Mouse (Mus musculus): ENCODE results near the gene Cdk6. TPM values are rescaled to one million over a fixed set of nuclear protein-coding genes. Genes with fewer than 3 reads are reported as not detected.
A peak's percentile ranks its signal among the peaks of the same experiment; 100 is the strongest.

The Cdk6 gene
- total and polyA plus RNA-seq, 3 experiments, result 79.0 to 318 (median 197) TPM

GRCm38 (mm10) chr5:3405102-3405501 lies 63.8 kb downstream of the Cdk6 start:
- no peak for TF ChIP-seq ZMIZ1 (IDR thresholded peaks at IDR 0.05; ENCODE audit: low read depth, low read length)
- TF ChIP-seq NRF1 (IDR thresholded peaks at IDR 0.05; ENCODE audit: insufficient read depth, low read depth, low read length, poor library complexity, severe bottlenecking), result no peak
- TF ChIP-seq POLR2AphosphoS2 (IDR thresholded peaks at IDR 0.05; ENCODE audit: low read length), result 0 out of 2 replicates have a peak, but pooled peaks have one; percentile 27
- DNase-seq (ENCODE audit: low read depth, low spot score), result no peak
- no peak overlapping the region for H3K4me3 ChIP-seq (ENCODE audit: control insufficient read depth in 1 of 2, insufficient read depth in 1 of 2, low read depth in 2 of 2, low read length in 2 of 2)
- no peak overlapping the region for H3K9ac ChIP-seq (ENCODE audit: control insufficient read depth, low read depth, low read length, poor library complexity, severe bottlenecking)
- no peaks in the 10 kb centered on the region for H3K4me1 ChIP-seq (ENCODE audit: control insufficient read depth in 1 of 2, insufficient read depth in 2 of 2, low read length in 2 of 2)
- peaks cover 0 to 18% of the 10 kb centered on the region in 2 experiments; a peak in 2 of 4 replicates for H3K36me3 ChIP-seq (ENCODE audit: control insufficient read depth in 1 of 2, insufficient read depth in 2 of 2, low read length in 2 of 2)
- peaks cover 39% of the 10 kb centered on the region for H3K79me2 ChIP-seq (ENCODE audit: control insufficient read depth, insufficient read depth, low read length, poor library complexity)
- no peaks in the 10 kb centered on the region for H3K27me3 ChIP-seq (ENCODE audit: control insufficient read depth in 1 of 2, insufficient read depth in 2 of 2, low read length in 2 of 2)
- no peaks in the 10 kb centered on the region for H3K9me3 ChIP-seq (replicated peaks; ENCODE audit: insufficient read depth, low read length)
- H3K27ac ChIP-seq (ENCODE audit: control insufficient read depth, low read depth, low read length), result no peak overlapping the region

DNA sequence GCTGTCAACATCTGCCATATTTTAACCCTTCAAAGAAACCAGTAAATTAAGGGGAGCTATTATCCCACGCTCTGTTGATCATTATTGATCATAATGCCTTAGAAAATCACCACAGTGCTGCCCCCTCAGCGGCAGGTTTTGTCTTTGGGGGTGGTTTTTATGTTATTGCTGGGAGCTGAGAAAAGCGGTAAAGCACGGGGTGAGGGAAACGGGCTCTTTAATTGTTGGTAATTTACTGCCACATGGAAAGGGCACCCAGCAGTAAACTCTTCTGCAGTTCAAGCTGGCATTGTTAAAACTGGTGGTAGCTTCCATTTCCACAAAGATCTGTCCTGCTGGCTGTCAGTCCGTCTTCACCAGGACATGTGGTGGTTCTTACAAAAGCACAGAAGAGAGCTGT lies 64.2 kb downstream of the Cdk6 start:
- TF ChIP-seq POLR2AphosphoS5 (IDR thresholded peaks at IDR 0.05; ENCODE audit: borderline replicate concordance, low read depth, low read length) (no peak), TBP (IDR thresholded peaks at IDR 0.05; ENCODE audit: low read depth, low read length) (no peak), CTCF (IDR thresholded peaks at IDR 0.05 in 2 of 3, conservative IDR thresholded peaks at IDR 0.05 in 1 of 3; ENCODE audit: control insufficient read depth in 1 of 3, insufficient read depth in 1 of 3, low read depth in 2 of 3, low read length in 3 of 3, poor library complexity in 1 of 3, severe bottlenecking in 1 of 3) (no peak), ZNF384 (IDR thresholded peaks at IDR 0.05; ENCODE audit: low read depth, low read length) (no peak), EP300 (IDR thresholded peaks at IDR 0.05; ENCODE audit: low read depth in 1 of 2, low read length in 2 of 2) (no peak), POLR2A (IDR thresholded peaks at IDR 0.05; ENCODE audit: control insufficient read depth in 1 of 2, insufficient read depth in 1 of 2, low read depth in 1 of 2, low read length in 2 of 2, poor library complexity in 1 of 2) (no peak), HCFC1 (IDR thresholded peaks at IDR 0.05; ENCODE audit: low read depth, low read length) (no peak), USF1 (IDR thresholded peaks at IDR 0.05; ENCODE audit: low read depth, low read length) (no peak), CHD2 (IDR thresholded peaks at IDR 0.05; ENCODE audit: low read length) (no peak), TAL1 (IDR thresholded peaks at IDR 0.05; ENCODE audit: low read length) (no peak), GABPA (IDR thresholded peaks at IDR 0.05; ENCODE audit: low read depth, low read length) (no peak), KAT2A (conservative IDR thresholded peaks at IDR 0.05; ENCODE audit: low read depth, low read length) (no peak), ETS1 (IDR thresholded peaks at IDR 0.05; ENCODE audit: low read depth, low read length) (no peak), USF2 (IDR thresholded peaks at IDR 0.05; ENCODE audit: borderline replicate concordance in 1 of 2, insufficient read depth in 1 of 2, low read depth in 1 of 2, low read length in 2 of 2) (no peak), E2F4 (IDR thresholded peaks at IDR 0.05; ENCODE audit: borderline replicate concordance, low read depth, low read length) (no peak), UBTF (IDR thresholded peaks at IDR 0.05; ENCODE audit: borderline replicate concordance, insufficient read depth, low read depth, low read length) (no peak), MYB (IDR thresholded peaks at IDR 0.05; ENCODE audit: low read depth, low read length) (no peak), ELF1 (IDR thresholded peaks at IDR 0.05; ENCODE audit: low read depth, low read length) (no peak)
- no peak overlapping the region for H3K27ac ChIP-seq (ENCODE audit: control insufficient read depth, low read depth, low read length)
- no peak overlapping the region for H3K4me3 ChIP-seq (ENCODE audit: control insufficient read depth in 1 of 2, insufficient read depth in 1 of 2, low read depth in 2 of 2, low read length in 2 of 2)
- peaks cover 35% of the 10 kb centered on the region for H3K79me2 ChIP-seq (ENCODE audit: control insufficient read depth, insufficient read depth, low read length, poor library complexity)
- H3K36me3 ChIP-seq (ENCODE audit: control insufficient read depth in 1 of 2, insufficient read depth in 2 of 2, low read length in 2 of 2), result peaks cover 0 to 17% of the 10 kb centered on the region in 2 experiments; a peak in 2 of 4 replicates
- no peak for DNase-seq (ENCODE audit: low read depth, low spot score)
- no peaks in the 10 kb centered on the region for H3K9me3 ChIP-seq (replicated peaks; ENCODE audit: insufficient read depth, low read length)
- H3K9ac ChIP-seq (ENCODE audit: control insufficient read depth, low read depth, low read length, poor library complexity, severe bottlenecking), result no peak overlapping the region
- H3K27me3 ChIP-seq (ENCODE audit: control insufficient read depth in 1 of 2, insufficient read depth in 2 of 2, low read length in 2 of 2), result no peaks in the 10 kb centered on the region
- H3K4me1 ChIP-seq (ENCODE audit: control insufficient read depth in 1 of 2, insufficient read depth in 2 of 2, low read length in 2 of 2), result no peaks in the 10 kb centered on the region
